Mouse (Mus musculus) lung, postnatal 0 days (tissue): ENCODE results near the gene Gm45233. TPM values are rescaled to one million over a fixed set of nuclear protein-coding genes. Genes with fewer than 3 reads are reported as not detected.

Source experiments
- ATAC-seq: fragments of 200-750 bp; cut with Nextera tagmentation; 2 replicates; pipeline ENCODE4 v1.8.0; 2017; ENCODE audit warnings: moderate library complexity
- DNase-seq: peaks from one replicate; pipeline ENCODE4 v3.0.0-alpha.2; 2016; ENCODE audit warnings: low spot score
- H3K27ac ChIP-seq: fragments of 300-500 bp; sonication (generic); 2 replicates; pipeline ENCODE4 v1.5.1; 2014; ENCODE audit warnings: antibody characterized with exemption, mild to moderate bottlenecking, low read length, mixed read lengths
- H3K27me3 ChIP-seq: fragments of 300-500 bp; sonication (generic); replicated peaks from 2 replicates; pipeline ENCODE4 v1.6.1; 2014; ENCODE audit warnings: low read length, mixed read lengths; ENCODE audit not compliant: insufficient read depth
- H3K36me3 ChIP-seq: fragments of 300-500 bp; sonication (generic); 2 replicates; pipeline ENCODE4 v1.6.1; 2014; ENCODE audit warnings: low read length, mixed read lengths; ENCODE audit not compliant: insufficient read depth
- H3K4me1 ChIP-seq: fragments of 300-500 bp; sonication (generic); 2 replicates; pipeline ENCODE4 v1.6.1; 2014; ENCODE audit warnings: antibody characterized with exemption, low read depth, low read length, mixed read lengths; ENCODE audit not compliant: insufficient read depth
- H3K4me2 ChIP-seq: fragments of 300-500 bp; sonication (generic); replicated peaks from 2 replicates; pipeline ENCODE4 v1.6.1; 2014; ENCODE audit warnings: low read depth, mild to moderate bottlenecking, low read length, moderate library complexity, mixed read lengths
- H3K4me3 ChIP-seq: fragments of 300-500 bp; sonication (generic); 2 replicates; pipeline ENCODE4 v1.5.1; 2014; ENCODE audit warnings: low read depth, low read length
- H3K9ac ChIP-seq: fragments of 300-500 bp; sonication (generic); replicated peaks from 2 replicates; pipeline ENCODE4 v1.6.1; 2014; ENCODE audit warnings: low read depth, mild to moderate bottlenecking
- H3K9me3 ChIP-seq: fragments of 300-500 bp; sonication (generic); 2 replicates; pipeline ENCODE4 v1.6.1; 2016; ENCODE audit warnings: low read length, mixed read lengths
- CTCF ChIP-seq: IDR thresholded peaks from 2 replicates; pipeline ENCODE4 v1.5.1; 2016; ENCODE audit warnings: antibody characterized with exemption, mild to moderate bottlenecking
- EP300 ChIP-seq: IDR thresholded peaks from 2 replicates; pipeline ENCODE4 v1.6.1; 2016; ENCODE audit warnings: antibody characterized with exemption, mild to moderate bottlenecking, control low read depth
- WGBS: fragments of 180-500 bp; shearing (Covaris S2); extraction: QIAGEN DNeasy Blood & Tissue Kit; methylation state at CpG from one replicate; pipeline ENCODE4 v1.1.7; 2014; 5-methylcytosine and 5-hydroxymethylcytosine counted together
- polyA plus RNA-seq: library from polyadenylated mRNA; unstranded; fragments of >200 nt; fragmentation: Nextera tagmentation; extraction: Ambion mirVana; gene quantifications from 2 replicates; pipeline ENCODE4 v1.2.1, GENCODE M21; 2015

Gm45233 gene
- polyA plus RNA-seq, 1 experiment from 2014 or later, result not detected

GRCm38 (mm10) chr7:43443126-43443916 is 607 bp upstream of the Gm45233 start:
- Histone ChIP-seq H3K36me3 (no peaks in the 10 kb centered on the region), H3K27ac (peak overlapping the region; percentile 99), H3K9me3 (no peaks in the 10 kb centered on the region), H3K4me3 (peak overlapping the region; percentile 55), H3K4me2 (peak overlapping the region; percentile 89), H3K27me3 (no peaks in the 10 kb centered on the region), H3K4me1 (peaks cover 13% of the 10 kb centered on the region; the same call in 1 of the 2 replicates), H3K9ac (peak overlapping the region; percentile 55)
- peak; percentile 92 for ATAC-seq
- peak; percentile 94 for DNase-seq
- TF ChIP-seq EP300, result no peak
- 2% methylated on average over 36 of the region's 36 CpGs for WGBS

GRCm38 (mm10) chr7:43447801-43448200 is 3.9 kb downstream of the Gm45233 start:
- H3K9me3 ChIP-seq, result no peaks in the 10 kb centered on the region
- 41% methylated on average over 4 of the region's 4 CpGs for WGBS
- no peaks in the 10 kb centered on the region for H3K27me3 ChIP-seq
- H3K4me1 ChIP-seq, result peaks cover 10% of the 10 kb centered on the region; the same call in 1 of the 2 replicates
- no peak for ATAC-seq
- H3K36me3 ChIP-seq, result no peaks in the 10 kb centered on the region
- DNase-seq, result peak; percentile 66
- H3K4me3 ChIP-seq, result no peak overlapping the region
- TF ChIP-seq EP300 (no peak), CTCF (no peak)
- no peak overlapping the region for H3K9ac ChIP-seq
- no peak overlapping the region for H3K4me2 ChIP-seq
- 0 out of 2 replicates have a peak overlapping the region, but pooled peaks have one; percentile 32 for H3K27ac ChIP-seq

DNA sequence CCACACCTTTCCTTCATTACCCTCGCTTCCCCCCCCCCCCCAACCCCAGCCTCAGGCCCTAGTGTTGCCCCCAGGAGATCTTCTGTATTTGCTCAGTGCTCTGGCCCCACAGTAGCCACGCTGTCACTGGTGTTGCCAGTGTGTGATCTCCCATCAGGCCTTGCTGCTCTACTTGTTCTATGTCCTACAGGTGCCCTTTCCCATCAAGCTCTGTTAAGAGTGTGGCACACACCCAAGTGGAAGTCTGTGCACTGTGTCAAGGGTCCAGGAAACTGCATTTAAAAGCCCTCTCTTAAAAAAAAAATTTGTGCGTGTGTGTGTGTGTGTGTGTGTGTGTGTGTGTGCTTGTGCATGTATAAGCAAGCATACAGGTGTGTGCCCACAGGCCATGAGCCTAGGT is 4.3 kb downstream of the Gm45233 start:
- peak; percentile 38 for DNase-seq
- Histone ChIP-seq H3K36me3 (no peaks in the 10 kb centered on the region), H3K27me3 (no peaks in the 10 kb centered on the region), H3K9ac (no peak overlapping the region), H3K4me3 (no peak overlapping the region), H3K9me3 (no peaks in the 10 kb centered on the region), H3K4me1 (peaks cover 6% of the 10 kb centered on the region; the same call in 1 of the 2 replicates), H3K27ac (0 out of 2 replicates have a peak overlapping the region, but pooled peaks have one; percentile 32), H3K4me2 (no peak overlapping the region)
- 58% methylated on average over 2 of the region's 3 CpGs for WGBS
- no peak for TF ChIP-seq CTCF
- TF ChIP-seq EP300, result no peak
- ATAC-seq, result no peak

DNA sequence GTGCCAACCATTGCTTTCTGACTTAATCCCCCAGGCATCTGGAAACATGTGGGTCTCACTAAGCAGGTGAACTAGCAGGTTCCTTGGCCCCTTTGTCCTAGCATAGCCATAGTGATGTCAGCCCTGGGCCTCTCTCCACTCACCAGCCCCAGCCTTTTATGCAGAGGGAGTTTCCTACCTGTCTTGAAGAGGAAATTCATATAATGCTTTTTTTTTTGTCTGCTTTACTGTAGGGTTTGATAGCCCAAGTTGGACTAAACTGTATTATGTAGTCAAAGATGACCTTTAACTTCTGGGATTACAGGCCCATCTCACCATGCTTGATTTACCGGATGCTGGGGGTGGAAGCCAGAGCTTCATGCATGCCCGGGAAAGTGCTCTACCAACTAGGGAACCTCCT is 5.9 kb downstream of the Gm45233 start:
- WGBS, result 100% methylated on average over 2 of the region's 2 CpGs
- ATAC-seq, result no peak
- Histone ChIP-seq H3K27ac (no peak overlapping the region), H3K4me2 (no peak overlapping the region), H3K27me3 (no peaks in the 10 kb centered on the region), H3K9ac (no peak overlapping the region), H3K36me3 (no peaks in the 10 kb centered on the region), H3K4me3 (no peak overlapping the region), H3K9me3 (no peaks in the 10 kb centered on the region), H3K4me1 (no peaks in the 10 kb centered on the region)
- TF ChIP-seq EP300 (no peak), CTCF (no peak)
- DNase-seq, result no peak

DNA sequence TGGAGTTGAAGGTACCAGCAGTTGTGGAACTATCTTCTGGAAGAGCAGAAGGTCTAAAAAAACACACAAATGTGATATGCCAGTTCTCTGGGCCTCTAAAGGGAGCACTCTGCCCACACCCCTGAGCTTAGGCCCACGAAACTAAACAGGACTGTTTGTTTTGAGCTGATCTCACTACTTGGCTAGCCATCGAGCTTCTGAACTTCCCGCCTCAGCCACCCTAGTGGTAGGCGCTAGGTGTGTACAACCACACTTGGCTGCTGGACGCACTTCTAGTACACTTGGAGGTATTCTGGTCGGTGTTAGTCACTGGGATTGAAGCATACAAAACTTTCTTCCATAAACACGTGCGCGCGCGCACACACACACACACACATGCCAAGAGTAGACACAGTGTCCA is 7.8 kb downstream of the Gm45233 start:
- H3K4me3 ChIP-seq, result no peak overlapping the region

GRCm38 (mm10) chr7:43452609-43453008 is 8.7 kb downstream of the Gm45233 start:
- Histone ChIP-seq H3K36me3 (no peaks in the 10 kb centered on the region), H3K4me2 (no peak overlapping the region), H3K9me3 (no peaks in the 10 kb centered on the region), H3K27ac (no peak overlapping the region), H3K9ac (no peak overlapping the region), H3K4me3 (no peak overlapping the region), H3K4me1 (no peaks in the 10 kb centered on the region), H3K27me3 (no peaks in the 10 kb centered on the region)
- TF ChIP-seq CTCF (peak; percentile 52), EP300 (no peak)
- ATAC-seq (no peak), DNase-seq (no peak)
- 52% methylated on average over 4 of the region's 4 CpGs for WGBS

More for the DNA sequence above, 7.8 kb downstream of the Gm45233 start:
- whole genome bisulfite sequencing, result 86% methylated on average over 11 of the region's 11 CpGs
- Histone ChIP-seq H3K9ac (no peak overlapping the region), H3K4me1 (no peaks in the 10 kb centered on the region), H3K27me3 (no peaks in the 10 kb centered on the region), H3K4me2 (no peak overlapping the region), H3K36me3 (no peaks in the 10 kb centered on the region), H3K9me3 (no peaks in the 10 kb centered on the region), H3K27ac (no peak overlapping the region)
- no peak for TF ChIP-seq EP300
- peak; percentile 7; the same call in 1 of the 2 replicates for TF ChIP-seq CTCF
- ATAC-seq, result no peak
- DNase-seq, result no peak
